Mouse (Mus musculus) left cerebral cortex, postnatal 14 days (tissue): Measurements from ENCODE around the gene Nid1. TPM values are rescaled to one million over a fixed set of nuclear protein-coding genes. Genes with fewer than 3 reads are reported as not detected.
A peak's percentile ranks its signal among the peaks of the same experiment; 100 is the strongest.

Experiments used
- DNase-seq, 2 experiments: peaks; one replicate each; pipeline ENCODE4 v3.0.0; 2021 to 2022; ENCODE audit warnings: low spot score in 2 of 2, mixed read lengths in 1 of 2
- intact Hi-C: fragments of 180-260 bp; cut with DNase I; formaldehyde crosslinking; loops from one replicate; pipeline ENCODE4 v1.15.1; 2025
- total RNA-seq, 2 experiments: library from RNA; stranded (reverse); gene quantifications; 2 replicates each; pipeline ENCODE4 v1.2.3; 2021

Nid1 gene
- total RNA-seq, 2 experiments from 2014 or later = 22.4 to 22.9 TPM

GRCm38 (mm10) chr13:13525877-13526276 lies 88.5 kb downstream of the Nid1 start:
- DNase-seq = no peak

GRCm38 (mm10) chr13:13529115-13529542 lies 91.8 kb downstream of the Nid1 start:
- intact Hi-C loops = no loop called here
- DNase-seq = no peak

More at GRCm38 (mm10) chr13:13525877-13526276, 88.5 kb downstream of the Nid1 start:
- intact Hi-C loops = no loop called here

GRCm38 (mm10) chr13:13530913-13531312 lies 93.6 kb downstream of the Nid1 start:
- intact Hi-C loops = no loop called here
- peak; percentile 28 to 39 for DNase-seq

GRCm38 (mm10) chr13:13531923-13532322 lies 94.6 kb downstream of the Nid1 start:
- intact Hi-C loops = no loop called here
- DNase-seq = no peak

GRCm38 (mm10) chr13:13536555-13536954 lies 99.2 kb downstream of the Nid1 start:
- intact Hi-C loops = no loop called here
- DNase-seq = no peak

- intact Hi-C loops = no loop called here
- no peak for DNase-seq
These were observed 100.1 kb downstream of the Nid1 start for GRCm38 (mm10) chr13:13537272-13538015.

- intact Hi-C loops = no loop called here
- peak; percentile 34 to 35 for DNase-seq
These were observed 101.4 kb downstream of the Nid1 start for GRCm38 (mm10) chr13:13538585-13539300.

GRCm38 (mm10) chr13:13543073-13543472 lies 105.7 kb downstream of the Nid1 start:
- intact Hi-C loops = loop anchor here (10.0 kb wide), 1 partner anchor 322 kb away; no protein-coding TSS in a partner anchor
- DNase-seq = peak; percentile 50 to 67

GRCm38 (mm10) chr13:13546792-13547191 lies 109.4 kb downstream of the Nid1 start:
- intact Hi-C loops = loop anchor here (2.0 to 10.0 kb wide), 2 partner anchors 156 to 318 kb away; no protein-coding TSS in a partner anchor
- peak; percentile 82 to 93 for DNase-seq

GRCm38 (mm10) chr13:13547889-13548288 lies 110.5 kb downstream of the Nid1 start:
- intact Hi-C loops = loop anchor here (2.0 to 10.0 kb wide), 2 partner anchors 155 to 317 kb away; no protein-coding TSS in a partner anchor
- DNase-seq = no peak

- intact Hi-C loops = loop anchor here (10.0 kb wide), 1 partner anchor 316 kb away; no protein-coding TSS in a partner anchor
- DNase-seq = no peak
These were observed 111.3 kb downstream of the Nid1 start for GRCm38 (mm10) chr13:13548431-13549190.

GRCm38 (mm10) chr13:13549687-13550660 lies 112.6 kb downstream of the Nid1 start:
- intact Hi-C loops = loop anchor here (10.0 kb wide), 1 partner anchor 315 kb away; no protein-coding TSS in a partner anchor
- no peak for DNase-seq

- no peak for DNase-seq
- intact Hi-C loops = no loop called here
These were observed 114.7 kb downstream of the Nid1 start for GRCm38 (mm10) chr13:13552020-13552419.

- DNase-seq = no peak
- intact Hi-C loops = no loop called here
These were observed 116.3 kb downstream of the Nid1 start for GRCm38 (mm10) chr13:13553660-13554059.

- intact Hi-C loops = no loop called here
- DNase-seq = peak; percentile 37 to 55
These were observed 117.8 kb downstream of the Nid1 start for GRCm38 (mm10) chr13:13555196-13555595.

GRCm38 (mm10) chr13:13557001-13557743 lies 119.8 kb downstream of the Nid1 start:
- intact Hi-C loops = no loop called here

GRCm38 (mm10) chr13:13558251-13558650 lies 120.9 kb downstream of the Nid1 start:
- no peak for DNase-seq

More at GRCm38 (mm10) chr13:13557001-13557743, 119.8 kb downstream of the Nid1 start:
- no peak for DNase-seq

GRCm38 (mm10) chr13:13558900-13559299 lies 121.5 kb downstream of the Nid1 start:
- no peak for DNase-seq
- intact Hi-C loops = no loop called here

More at GRCm38 (mm10) chr13:13558251-13558650, 120.9 kb downstream of the Nid1 start:
- intact Hi-C loops = no loop called here
